Mouse (Mus musculus) ovary, postnatal 14 days (tissue): Measurements from ENCODE around the gene Rnf17.

Experiments used
- DNase-seq: peaks from one replicate; pipeline ENCODE4 v3.0.0; 2022; ENCODE audit warnings: low spot score

Rnf17 gene

DNA sequence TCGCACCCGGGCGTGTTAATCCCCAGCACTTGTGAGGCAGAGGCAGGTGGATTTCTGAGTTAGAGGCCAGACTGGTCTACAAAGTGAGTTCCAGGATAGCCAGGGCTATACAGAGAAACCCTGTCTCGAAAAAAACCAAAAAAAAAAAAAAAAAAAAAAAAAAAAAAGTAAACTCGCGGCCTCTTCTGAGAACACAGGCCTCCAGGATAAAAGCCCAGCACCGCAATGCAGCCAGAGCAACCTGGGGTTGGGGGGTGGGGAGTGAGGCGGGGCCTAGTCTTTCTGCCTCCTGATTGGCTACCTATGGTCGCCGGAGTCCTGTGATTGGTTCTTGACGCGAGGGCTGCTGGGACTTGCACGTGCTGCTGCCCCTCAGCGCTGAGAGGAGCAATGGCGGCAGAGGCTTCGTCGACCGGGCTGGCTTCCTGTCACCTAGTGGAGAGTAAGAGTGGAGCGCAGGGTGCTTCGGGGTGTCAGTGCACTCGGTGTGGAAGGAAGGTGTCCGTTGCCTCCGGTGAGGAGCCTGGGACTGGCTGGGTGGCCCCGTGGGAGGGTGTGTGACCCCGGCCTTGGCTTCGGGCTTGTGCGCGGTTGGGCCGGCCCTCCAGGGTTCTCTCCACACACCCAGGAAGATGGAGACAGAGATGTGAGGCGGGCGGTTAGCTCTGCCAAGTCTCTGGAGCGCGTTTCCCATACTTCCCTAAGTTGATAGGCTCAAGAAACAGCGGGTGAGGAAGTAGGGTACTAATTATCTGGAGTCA is at the start of gene Rnf17:
TSS of gene Rnf17 (plus strand) at position 271 of the 761 bp plus-strand sequence.
- no peak for DNase-seq

DNA sequence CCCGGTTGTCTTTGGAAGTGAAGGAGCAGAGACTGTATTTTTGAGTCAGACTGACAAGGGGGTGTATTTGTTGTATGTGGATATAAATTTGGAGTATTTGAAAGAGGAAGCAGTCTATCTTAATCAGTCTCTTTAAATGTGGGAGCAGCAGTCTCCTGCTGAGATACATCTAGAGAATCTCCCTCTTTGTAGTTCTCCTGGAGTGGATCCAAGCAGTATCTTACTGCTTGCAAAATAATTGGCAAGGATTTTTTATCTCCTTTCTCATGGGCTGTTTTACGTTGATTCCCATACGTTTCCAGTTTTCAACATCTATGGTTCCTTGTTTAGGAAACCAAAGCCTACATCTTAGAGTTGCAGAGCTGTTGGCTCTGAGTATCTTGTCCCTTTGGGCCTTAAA is 47.6 kb upstream of the Rnf17 start:
- no peak for DNase-seq

DNA sequence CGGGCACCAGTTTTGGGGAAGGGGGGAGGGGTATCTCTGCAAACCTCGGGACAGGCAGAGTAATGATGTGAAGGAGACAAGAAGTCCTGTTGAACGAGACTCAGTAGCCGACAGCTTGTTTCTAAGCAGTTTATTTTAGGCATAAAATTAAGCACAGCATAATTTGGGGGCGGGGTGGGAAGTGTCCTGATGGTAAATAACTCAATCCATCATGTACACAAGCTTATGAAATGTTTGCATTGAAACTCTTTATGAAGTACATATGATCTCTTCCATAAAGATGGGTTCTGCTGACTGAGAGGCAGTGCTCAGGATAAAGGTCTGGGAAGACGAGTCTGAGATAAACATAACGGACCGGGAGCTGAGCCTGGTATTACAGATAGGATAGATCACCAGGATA is 47.0 kb upstream of the Rnf17 start:
- DNase-seq: no peak

DNA sequence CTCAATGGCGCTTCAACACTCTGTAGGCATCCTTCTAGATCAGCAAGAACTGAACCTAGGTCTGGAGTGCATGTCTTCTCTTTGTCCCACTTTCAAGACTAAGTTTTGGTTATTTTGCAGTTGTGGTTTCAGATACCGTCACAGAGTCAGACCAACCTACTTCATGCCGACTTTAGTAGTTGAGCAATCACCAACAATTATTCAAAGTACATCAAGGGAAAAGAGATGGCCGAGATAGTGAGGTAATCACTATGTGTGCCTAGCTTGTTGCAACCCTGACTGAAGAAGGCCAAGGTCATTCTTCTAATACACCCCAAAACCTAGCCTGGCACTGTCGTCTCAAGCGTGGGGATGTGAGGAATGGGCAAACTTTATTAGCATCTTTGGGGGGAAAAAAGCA is 46.2 kb upstream of the Rnf17 start:
- DNase-seq: no peak

DNA sequence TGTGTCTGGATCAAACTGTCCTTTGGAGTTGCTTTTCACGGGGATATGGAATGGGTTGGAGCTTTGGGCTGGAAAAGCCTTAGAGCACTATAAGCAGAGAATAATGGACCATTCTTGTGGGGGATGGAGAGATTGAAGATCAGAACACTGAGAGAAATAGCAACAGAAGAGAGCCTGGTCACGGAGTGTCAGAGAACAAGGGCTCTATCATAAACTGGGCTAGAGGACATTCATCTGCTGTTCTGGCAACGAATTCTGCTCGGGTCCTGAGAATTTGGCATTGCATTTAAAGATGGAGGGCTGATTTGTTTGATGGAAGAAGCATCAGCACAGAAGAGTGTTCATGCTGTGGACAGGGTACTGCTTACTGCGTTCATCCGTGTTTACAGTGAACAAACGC is 44.0 kb upstream of the Rnf17 start:
- no peak for DNase-seq

DNA sequence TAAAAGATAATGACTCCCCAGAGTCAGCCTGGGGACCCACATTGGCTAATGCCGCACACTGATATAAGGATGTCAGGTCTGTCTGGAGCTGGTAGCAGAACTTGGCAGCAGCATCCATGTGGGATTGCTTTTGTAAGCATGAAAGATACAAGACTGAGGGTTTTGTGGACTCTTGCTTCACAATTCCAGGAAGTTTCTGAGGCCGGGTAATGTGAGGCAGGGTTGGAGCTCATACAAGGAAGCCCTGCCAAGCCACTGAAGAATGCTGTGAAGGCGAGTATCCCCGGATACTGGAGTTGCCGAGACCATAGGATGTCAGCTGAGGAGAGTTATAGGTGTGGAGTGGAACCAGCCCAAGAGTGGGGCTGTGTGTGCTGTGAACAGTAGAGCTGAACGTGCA is 43.2 kb upstream of the Rnf17 start:
- no peak for DNase-seq

DNA sequence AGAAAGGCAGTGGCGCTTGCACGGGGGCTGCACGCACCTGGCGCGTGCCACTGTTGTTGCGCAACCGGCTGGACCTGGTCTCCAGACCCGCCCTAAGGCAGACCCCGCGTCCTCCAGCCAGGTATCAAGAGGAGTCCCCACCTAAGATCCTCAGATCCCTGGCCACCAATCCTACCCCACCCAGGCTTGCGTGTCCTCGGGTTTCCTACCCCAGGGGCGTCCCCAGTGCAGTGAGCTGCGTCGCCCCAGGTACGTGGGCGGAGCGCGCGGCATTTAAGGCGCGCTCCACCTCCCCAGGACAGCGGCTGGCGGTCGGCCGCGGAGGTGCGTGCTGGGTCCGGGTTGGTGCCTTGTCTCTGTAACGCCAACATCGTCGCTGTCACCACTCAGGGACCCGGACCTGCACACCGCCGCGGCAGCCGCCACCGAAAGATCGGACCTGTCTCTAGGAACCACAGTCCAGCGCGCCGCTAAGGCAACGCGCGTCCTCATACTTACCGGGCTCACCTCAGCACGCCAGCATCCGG is 37.6 kb upstream of the Rnf17 start, which contains the start of gene Atp12a:
TSS of gene Atp12a (plus strand) at position 358 of the 527 bp plus-strand sequence.
- DNase-seq: no peak

DNA sequence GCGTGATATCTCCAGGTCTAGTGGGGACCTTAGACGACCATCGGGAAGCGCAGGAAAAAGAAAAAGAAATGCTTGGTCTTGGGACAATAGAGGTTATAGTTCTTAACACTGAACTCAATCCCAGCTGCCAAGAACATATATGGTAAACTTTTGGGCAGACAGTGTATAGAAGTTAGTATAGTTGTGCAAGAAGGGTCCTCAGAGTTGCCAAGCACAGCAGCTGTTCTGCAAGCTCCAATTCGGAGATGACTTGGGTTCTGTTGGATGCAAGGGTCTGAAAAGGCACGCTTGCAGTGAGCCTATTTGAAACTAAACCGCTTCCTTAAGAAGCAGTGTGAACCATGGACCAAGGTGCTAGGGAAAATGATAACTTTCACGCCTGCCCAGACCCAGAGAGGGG is 37.1 kb upstream of the Rnf17 start:
- no peak for DNase-seq

DNA sequence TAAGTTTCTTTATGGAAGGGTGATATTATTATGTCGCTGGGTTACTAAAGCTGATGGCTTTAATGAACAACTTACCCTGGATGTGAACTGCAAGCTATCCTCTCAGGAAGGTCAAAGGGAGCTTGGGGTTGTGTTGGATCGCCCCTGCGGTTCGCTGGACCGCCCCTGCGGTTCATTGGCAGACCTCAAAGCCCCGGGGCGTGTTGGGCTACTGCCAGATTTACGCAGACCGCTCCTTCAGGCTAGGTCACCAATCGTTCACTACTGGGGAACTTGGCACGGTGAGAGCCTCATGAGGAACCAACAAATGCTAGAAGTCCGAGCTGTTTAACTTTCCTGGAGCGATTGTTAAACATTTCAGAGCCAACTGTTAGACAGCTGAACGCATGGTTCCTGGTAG is 35.7 kb upstream of the Rnf17 start:
- DNase-seq: no peak

DNA sequence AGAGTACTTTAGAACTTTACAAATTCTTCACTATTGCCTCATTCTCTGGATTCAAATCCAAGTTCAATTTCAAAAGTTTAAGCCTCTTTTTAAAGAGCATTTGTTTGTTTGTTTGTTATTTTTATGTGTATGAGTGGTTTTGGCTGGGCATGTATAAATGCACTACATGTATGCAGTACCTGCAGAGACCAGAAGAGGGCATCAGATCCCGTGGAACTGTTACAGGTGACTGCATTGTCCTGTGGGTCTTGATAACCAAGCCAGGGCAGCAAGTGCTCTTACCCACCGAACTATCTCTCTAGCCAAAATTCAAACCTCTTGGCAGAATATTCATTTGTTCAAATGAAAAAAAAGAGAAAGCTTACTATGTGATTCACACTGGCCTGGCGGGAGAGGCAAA is 33.5 kb upstream of the Rnf17 start:
- DNase-seq: no peak

DNA sequence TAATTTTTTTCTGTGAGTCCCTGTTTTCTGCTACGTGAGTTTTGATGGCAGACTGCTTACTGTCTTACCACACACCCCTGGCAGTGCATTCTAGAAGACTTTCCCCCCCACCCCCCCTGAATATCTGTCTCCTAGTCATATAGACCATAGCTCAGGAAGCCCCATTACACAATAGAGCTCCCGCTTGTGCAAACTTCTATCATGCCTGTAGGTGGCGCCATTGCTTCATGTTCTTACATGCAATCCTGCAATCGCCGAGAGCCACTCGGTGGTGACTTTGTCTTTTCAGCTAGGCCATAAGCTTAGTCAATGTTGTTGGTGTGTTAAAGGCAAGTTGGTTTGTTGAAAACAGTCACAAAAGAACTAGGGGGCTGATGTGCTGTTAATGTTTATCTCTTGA is 26.6 kb upstream of the Rnf17 start:
- DNase-seq: peak; percentile 70

DNA sequence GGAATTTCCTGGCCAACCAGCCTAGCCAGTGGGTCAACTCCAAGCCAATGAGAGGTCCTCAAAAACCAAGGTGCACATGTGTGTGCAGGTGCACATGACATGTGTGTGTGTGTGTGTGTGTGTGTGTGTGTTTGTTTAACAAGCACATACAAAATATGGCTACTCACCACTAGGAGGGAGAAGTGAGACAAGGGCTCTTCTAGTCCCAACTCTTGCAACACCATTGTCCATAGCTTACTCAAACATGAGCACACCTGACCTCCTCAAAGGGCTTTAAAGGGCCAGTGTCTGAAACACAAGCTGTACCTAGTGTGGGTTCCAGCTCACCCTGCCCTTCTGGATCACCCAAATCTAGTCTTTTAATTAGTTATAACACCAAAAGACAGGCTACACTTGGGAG is 24.6 kb upstream of the Rnf17 start:
- no peak for DNase-seq

DNA sequence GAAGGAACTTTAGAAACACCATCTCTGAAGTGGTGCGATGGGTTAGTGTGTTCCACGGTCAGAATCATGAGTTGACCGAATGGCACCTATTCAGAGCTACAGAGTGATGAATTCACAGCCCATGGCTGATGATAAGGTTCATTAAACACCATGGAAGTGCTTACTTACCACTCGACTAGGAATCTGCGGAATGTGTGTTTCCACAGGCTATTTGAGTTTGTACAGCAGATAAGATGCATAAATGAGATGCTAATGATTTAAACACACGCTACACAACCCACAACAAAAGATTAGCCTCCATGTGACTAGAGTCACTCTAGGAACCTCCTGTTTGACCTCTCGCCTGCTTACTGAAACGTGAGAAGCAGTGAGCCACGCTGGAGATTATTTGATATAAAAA is 23.0 kb upstream of the Rnf17 start:
- no peak for DNase-seq

DNA sequence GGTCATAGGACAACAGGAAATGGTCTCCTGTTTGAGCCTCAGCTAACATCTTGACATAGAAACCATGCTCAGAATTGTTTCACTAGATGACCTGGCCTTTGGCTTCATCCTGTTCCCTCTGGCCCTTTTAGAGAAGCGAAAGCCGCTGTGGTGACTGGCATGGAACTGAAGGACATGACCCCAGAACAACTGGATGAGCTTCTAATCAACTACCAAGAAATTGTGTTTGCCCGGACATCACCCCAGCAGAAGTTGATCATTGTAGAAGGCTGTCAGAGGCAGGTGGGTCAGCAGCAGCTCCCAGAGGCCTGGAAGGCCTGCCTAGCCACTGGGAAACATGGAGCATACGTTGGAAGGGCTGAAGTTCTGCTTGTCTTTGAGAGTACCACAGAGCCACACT is 20.0 kb upstream of the Rnf17 start:
- no peak for DNase-seq

DNA sequence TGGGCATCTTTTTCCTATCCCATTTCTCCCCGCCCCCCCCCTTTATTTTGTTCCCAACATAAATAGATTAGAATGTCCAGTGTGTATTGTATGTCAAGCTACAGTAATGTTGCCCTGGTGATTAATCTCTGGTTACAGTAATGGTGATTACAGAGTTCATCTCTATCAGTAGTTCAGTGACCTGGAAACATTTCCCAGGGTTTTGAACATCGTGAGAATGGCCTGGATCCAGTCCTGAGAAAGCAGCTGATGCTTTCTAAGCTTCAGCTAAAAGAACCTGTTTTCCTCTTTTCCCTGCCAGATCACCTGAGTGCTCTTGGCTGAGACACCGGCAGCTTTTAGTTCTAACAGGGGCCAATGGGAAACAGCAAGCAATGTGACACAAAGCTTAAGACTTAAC is 12.1 kb upstream of the Rnf17 start:
- no peak for DNase-seq

DNA sequence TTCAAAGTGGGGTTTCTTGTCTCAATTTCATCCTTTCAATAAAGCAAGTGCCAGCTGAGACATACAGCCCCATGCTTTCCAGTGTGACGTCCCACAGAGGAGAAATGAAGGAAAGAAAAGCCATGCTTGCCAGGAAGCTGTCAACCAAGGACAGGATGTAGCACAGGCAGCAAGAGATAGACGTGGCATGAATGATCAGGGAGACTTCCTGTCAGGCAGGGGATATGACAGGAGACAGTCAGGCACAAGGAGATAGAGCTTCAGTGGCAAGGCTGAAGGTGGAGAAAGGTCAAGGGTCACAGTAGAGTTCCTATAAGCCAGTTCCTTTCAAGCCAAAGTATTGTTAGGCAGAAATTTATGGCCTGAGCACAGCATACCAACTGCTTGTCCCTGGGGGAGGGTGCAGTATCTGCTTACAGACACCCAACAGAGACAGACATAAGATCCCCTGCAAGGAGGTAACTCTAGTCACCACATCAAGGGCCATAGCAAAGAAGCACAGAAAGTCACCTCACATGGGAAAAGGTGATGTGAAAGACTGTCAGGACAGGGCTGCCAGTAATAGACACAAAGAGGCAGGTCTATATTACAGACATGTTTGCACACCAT is 8.6 kb upstream of the Rnf17 start:
- no peak for DNase-seq

DNA sequence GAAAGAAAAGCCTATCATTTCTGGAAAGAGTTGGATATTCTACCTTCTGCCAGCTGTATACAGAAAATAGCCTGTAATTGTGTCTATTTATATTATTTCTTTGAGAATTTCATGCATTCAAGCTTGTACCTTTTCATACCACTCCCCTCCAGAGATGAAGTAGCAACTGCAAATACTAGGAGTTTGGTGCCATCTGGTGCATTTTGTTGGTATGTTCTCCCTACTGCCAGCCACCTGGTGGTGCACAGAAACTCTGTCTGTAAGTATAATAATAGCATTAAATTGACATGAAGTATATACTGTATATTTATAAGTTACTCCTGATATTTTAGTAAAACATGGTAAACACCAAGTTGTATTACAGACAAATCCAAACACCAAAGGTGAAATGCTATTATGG is 4.4 kb upstream of the Rnf17 start:
- DNase-seq: peak; percentile 50

DNA sequence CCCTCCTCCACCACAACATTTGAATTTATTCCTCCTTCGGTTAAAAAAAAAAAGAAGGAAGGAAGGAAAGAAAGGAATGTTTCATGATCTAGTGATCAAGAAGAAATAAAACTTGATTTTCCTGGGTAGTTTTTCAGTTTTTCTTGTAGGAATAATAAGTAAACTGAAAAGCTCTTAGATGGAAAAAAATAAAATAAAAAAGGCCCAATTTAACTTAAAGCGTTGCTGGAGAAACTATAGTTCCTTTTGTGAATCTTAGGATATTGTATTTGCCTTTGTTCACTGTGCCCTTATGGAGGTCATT is 643 bp downstream of the Rnf17 start:
- DNase-seq: no peak

DNA sequence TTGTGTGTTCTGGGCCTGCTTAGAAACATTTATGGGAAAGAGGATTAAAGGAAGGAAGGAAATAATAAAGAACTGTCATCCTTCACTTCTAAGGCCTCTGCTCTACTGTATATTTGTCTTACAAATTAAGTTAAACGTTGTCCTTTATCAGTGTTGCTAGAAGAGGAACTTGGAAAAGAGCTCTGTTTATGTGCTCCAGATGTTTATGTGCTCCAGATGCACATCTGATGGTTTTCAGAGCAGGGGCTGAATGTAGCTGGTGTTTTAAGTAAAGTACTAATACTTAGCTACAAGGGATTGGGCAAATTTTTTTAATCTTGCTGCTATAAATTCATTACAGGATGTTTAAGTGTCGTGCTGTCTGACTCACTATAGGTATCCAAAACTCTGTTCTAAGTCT is 59.7 kb downstream of the Rnf17 start:
- no peak for DNase-seq

DNA sequence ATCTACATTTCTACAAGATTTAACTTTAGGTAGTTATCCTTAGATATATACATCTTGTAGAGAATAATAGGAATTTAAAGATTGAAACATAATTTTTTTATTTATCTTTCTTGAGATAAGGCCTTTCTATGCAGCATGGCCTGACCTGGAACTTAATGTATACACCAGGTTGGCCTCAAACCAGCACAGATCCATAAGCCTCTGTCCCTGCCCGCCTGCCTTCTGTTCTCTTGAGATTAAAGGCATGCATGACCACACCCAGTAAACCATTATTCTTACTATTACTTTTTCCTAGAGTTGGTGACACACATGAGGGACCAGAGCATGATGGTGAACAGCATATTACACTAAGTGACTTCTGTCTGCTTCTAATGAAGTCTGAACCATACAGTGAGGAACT is 60.3 kb downstream of the Rnf17 start:
- no peak for DNase-seq

DNA sequence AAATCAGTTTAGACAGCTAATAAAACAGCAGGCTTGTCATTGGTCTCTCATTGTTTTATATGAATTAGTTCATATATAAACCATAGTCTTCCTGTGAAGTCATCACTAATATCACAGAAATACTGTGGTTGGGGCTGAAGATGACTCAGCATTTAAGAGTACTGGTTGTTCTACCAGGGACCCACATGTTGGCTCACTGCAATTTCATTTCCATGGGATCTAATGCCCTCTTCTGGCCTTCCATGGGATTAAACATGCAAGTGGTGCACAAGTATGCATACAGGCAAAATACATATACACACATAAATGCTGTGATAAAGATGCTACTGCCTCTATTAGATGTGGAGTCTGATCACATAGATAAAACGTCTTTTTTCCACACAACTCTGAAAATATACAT is 65.8 kb downstream of the Rnf17 start:
- DNase-seq: no peak

DNA sequence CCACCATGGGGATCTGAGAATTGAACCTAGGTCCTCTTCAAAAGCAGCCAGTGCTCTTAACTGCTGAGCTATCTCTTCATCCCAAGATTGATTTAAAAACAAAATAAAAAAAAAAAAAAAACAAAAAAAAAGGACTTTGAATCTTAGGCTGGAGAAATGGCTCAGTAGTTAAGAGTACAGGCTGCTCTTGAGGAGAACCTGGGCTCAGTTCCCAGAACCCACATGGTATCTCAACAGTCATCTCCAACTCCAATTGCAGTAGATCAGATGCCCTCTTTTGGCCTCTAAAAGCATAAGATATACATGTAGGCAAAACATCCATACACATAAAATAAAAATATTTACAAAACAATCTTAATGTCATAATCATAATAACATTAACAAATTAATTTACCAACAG is 87.4 kb downstream of the Rnf17 start:
- DNase-seq: no peak

DNA sequence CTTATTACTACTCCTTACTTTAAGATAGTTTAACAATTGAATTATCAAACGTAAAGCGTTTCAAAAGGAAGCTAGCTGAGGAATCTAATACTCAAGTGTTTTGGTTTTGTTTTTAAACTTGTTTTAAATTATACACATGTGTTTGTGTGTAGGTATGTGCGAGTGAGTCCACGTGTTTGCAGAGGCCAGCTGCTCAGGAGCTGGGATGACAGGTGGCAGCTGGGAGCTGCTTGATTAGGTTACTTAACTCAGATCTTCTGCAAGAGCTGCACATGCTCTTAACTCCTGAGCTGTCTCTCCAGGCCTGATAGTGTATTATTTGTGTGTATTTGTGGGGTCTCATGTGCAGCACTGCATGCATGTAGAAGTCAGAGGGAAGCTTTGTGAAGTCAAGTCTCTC is 100.0 kb downstream of the Rnf17 start:
- DNase-seq: no peak

DNA sequence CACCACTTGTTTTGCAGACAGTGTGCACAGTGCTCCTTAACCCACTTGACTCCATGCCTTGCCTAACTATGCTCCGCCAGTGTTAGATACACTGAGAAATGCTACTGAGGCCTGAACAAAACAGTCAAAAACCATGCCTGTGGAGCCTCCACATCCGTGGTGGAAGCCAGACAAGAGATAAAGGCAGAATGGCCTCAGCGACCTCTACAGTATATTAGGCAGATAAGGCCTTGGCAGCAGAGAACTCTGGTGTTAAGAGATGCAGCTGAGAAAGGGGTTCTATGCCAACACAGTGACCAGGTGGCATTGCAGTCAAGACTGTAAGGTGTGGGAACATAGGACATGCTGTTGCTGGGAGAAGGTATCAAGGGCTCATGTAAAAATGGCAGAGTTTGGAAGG is 104.4 kb downstream of the Rnf17 start:
- no peak for DNase-seq
